Mouse (Mus musculus): ENCODE data around the gene Bpifb1.
"Not testable (repeated sequence)": the region's sequence is repeated elsewhere in the genome, so short reads cannot be mapped to it uniquely, and the experiment has no call there.

Gene Bpifb1

DNA sequence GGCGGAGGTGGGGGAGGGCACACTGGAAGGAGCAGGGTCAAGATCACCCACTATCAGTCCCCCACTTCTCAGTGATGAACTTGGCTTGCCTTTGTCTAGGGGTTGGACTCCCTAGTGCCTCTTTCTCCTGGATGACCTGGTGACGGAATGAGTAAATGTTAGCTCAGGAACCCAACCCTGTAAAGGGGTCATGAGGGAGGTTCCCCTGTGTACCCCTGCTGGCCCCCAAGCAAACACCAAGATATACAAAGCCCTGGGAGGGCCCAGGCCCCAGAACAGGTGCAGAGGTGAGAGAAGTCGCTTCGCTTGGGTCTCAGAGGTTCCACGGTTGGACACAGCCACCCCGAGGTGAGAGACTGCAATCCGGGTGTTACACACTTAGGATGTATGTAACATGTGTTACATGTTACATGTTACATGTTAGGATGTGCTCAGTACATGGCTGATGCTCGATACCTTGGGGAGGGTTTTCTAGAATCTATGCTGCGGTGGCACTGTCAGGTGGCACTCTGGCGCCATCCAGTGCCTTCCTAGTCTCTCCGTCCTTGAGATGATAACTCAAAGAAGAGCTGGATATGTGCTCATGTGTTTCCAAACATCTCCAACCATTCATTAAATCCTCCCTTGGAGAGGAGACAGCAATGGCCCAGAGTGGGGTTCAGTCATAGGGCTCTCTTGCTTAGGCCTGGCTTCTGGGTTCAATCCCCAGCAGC, at the start of gene Bpifb1:
Gene Bpifb1, plus strand, starts transcription at position 273 of the 713 bp plus-strand sequence.
- no peak for DNase-seq

DNA sequence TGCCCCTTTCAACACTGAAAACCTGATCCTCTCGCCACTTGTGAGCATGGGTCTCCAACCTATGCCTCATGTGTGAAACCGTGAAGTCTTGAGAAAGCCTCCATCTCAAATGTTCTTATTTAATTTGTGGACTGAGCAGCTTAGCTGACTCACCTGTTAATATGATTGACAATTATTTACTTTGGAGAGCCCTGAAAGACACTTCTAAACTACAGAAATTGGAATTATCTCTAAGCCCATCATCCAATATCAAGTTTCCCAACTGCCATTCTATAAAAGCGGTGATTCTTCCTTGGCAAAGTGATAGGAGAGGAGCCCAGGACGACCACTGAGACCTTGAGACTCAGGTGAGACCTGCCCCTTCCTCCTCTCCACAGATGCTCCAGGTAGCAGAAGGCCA, 48.0 kb upstream of the Bpifb1 start, which contains the start of gene Bpifa1:
Gene Bpifa1, plus strand, starts transcription at position 301 of the 400 bp plus-strand sequence.
- no peak for DNase-seq

DNA sequence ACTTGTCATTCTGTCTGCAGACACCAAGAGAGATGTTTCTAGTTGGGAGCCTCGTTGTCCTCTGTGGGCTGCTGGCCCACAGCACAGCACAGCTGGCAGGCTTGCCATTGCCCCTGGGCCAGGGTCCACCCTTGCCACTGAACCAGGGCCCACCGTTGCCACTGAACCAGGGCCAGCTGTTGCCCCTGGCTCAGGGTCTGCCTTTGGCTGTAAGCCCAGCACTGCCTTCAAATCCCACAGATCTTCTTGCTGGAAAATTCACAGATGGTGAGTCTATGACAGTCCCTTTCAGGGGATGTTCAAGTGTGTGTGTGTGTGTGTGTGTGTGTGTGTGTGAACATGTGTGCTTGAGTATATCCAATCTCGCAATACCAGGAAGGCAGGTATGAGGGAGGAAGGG, 46.9 kb upstream of the Bpifb1 start:
- DNase-seq: no peak

DNA sequence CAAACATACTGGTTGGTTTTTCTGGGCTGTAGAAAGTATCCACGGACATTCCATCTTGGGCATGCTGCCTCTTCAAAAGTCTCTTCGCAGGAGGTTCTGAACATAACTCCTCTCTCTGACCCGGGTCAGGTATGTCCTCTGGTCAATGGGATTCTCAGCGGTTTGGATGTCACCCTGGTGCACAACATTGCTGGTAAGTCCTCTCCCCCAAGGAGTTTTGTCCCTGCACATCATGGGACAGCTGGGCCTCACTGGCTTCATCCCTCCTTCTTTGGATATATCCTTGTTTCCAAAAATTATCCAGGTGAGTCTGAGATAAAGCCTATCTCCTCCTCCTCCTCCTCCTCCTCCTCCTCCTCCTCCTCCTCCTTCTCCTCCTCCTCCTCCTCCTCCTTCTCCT, 43.1 kb upstream of the Bpifb1 start:
- no peak for DNase-seq

- peak in 1 of 2 experiments; percentile 44 for DNase-seq
Observed at GRCm38 (mm10) chr2:154158433-154158832, 32.2 kb upstream of the Bpifb1 start.

DNA sequence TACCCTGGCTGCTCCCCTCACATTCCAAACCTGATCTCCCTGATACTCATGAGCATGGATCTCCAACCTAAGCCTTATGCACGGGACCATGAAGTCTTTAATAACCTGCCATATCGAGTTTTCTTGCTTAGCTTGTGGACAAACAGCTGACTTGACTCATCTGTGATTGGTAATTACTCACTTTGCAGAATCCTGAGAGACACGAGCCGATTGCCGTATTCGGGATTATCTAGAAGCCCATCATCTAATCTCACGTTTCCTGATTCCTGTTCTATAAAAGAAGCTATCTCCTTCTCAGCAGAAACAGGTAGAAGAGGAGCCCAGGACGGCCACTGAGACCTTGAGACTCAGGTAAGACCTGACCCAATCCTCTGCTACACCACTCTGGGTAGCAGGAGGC, 28.3 kb upstream of the Bpifb1 start, which contains the start of gene Bpifa5:
Gene Bpifa5, plus strand, starts transcription at position 301 of the 400 bp plus-strand sequence.
- DNase-seq: no peak

GRCm38 (mm10) chr2:154163306-154163705, 27.3 kb upstream of the Bpifb1 start:
- no peak for DNase-seq

GRCm38 (mm10) chr2:154169172-154169571, 21.4 kb upstream of the Bpifb1 start:
- DNase-seq: peak in 1 of 2 experiments; percentile 31

DNA sequence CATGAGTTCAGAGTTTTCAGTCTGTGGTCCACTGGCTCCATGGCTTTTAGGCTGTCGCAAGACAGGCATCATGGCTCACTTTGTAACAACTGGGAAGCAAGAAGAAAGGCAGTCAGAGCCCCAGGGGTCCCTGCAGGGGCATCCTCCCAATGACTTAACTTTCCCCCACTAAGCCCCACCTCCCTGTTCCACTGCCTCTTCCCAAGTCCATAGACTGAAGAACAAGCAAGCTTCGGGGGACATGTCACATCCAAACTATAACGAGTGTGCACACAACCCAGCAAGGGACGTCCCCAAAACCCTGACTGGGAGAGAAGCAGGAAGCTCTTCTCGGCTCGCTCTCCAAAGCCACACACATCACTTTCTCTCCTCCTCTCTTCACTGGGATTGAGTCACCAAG, 19.0 kb upstream of the Bpifb1 start:
- DNase-seq: no peak

GRCm38 (mm10) chr2:154173313-154173712, 17.3 kb upstream of the Bpifb1 start:
- peak in 1 of 2 experiments; percentile 56 for DNase-seq

- DNase-seq: not testable (repeated sequence)
Observed at GRCm38 (mm10) chr2:154181900-154182299, 8.7 kb upstream of the Bpifb1 start.

DNA sequence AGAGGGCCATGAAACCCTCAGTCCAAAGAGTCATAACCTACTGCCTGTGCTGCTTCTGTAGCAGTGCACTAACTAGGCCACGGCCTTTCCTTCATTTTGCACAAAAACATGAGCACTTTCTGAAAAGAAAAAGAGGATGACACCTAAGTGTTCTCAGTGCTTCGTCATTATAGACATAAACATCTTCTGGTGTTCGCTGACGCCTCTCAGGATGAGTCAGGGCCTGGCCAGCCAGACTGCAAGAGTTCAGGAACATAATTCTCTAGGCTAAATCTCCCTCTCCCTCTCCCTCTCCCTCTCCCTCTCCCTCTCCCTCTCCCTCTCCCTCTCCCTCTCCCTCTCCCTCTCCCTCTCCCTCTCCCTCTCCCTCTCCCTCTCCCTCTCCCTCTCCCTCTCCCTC, 7.6 kb upstream of the Bpifb1 start:
- not testable (repeated sequence) for DNase-seq

DNA sequence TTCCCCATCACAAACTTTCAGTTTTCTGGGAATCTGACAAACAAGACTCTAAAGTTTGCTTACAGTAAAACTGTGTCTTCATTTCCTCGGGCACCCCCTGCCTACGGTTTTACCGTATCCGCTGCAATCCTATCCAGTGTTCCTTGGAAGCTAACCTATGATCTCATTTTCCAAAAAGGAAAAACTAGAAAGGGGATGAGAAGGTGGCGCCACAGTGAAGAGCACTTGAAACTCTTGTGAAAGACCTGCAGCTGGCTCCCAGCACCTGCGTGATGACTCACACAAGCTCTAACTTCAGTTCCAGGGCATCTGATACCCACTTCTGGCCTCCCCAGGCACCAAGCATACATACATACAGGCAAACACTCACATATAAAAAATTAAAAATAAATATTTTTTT, 5.3 kb upstream of the Bpifb1 start:
- DNase-seq: peak; percentile 34 to 63

- DNase-seq: no peak
Observed at GRCm38 (mm10) chr2:154185748-154186147, 4.9 kb upstream of the Bpifb1 start.

GRCm38 (mm10) chr2:154187468-154187867, 3.1 kb upstream of the Bpifb1 start:
- DNase-seq: no peak

- DNase-seq: no peak
Observed at GRCm38 (mm10) chr2:154189877-154190434, 662 bp upstream of the Bpifb1 start.

- DNase-seq: no peak
Observed at GRCm38 (mm10) chr2:154192141-154192540, 1.5 kb downstream of the Bpifb1 start.

DNA sequence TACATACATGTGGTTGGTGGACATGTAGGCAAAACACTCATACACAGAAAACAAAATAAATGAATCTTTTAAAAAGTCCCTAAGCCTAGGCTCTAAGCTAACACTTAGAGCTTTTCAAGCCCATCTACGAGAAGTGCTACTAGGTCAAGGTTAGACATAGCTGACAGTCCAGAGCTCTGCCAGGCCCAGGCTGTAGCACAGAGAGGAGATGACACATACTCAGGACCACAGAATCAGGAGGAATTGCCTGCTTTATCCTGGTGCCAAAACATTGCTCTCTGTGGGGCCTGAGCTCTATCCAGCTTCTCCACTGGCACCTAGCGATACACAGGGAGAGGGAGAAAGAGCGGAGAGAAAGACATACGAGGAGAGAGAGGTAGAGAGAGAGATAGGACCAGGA, 2.5 kb downstream of the Bpifb1 start:
- no peak for DNase-seq

GRCm38 (mm10) chr2:154193994-154194504, 3.4 kb downstream of the Bpifb1 start:
- DNase-seq: no peak

- no peak for DNase-seq
Observed at GRCm38 (mm10) chr2:154197036-154197435, 6.4 kb downstream of the Bpifb1 start.

- no peak for DNase-seq
Observed at GRCm38 (mm10) chr2:154204630-154205029, 14.0 kb downstream of the Bpifb1 start.

- peak; percentile 41 to 57 for DNase-seq
Observed at GRCm38 (mm10) chr2:154206908-154207307, 16.3 kb downstream of the Bpifb1 start.

DNA sequence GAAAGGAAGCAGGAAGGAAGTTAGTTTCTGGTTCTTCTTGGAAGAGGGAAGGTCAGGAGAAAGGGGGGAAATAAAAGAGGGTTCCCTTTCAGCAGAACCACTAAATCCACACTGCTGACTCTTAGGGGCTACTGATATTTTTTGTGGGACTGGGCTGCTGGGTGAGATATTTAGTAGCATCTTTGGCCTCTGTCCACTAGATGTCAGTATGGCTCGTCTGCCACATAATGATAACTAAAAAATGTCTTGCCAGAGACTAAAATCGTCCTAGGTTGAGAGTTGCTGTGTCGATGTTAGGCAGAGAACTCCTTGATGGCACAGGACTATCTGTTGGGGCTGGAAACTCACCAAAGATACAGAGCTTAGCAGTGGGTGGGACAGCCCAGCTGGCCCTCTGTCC, 18.5 kb downstream of the Bpifb1 start:
- no peak for DNase-seq

DNA sequence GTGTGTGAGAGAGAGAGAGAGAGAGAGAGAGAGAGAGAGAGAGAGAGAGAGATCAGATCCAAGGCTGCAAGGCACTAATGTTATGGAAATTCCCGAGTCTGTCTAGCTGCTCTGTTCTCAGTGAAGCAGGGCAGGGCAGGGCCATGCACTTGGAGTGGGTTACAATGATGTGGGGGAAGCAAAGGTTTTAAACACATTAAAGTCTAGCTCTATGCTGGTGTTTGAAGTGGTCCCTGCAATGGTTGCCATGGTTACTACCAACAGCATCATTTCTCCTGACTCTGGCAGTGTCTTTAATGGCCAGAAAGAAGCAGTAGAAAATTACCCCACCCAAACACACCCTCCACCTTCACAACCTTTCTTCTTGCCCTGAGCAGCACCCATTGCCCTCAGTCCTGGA, 20.5 kb downstream of the Bpifb1 start:
- DNase-seq: no peak
